Mouse (Mus musculus) megakaryocyte progenitor cell, adult 5-6 weeks (primary cell): ENCODE results near the gene C4b. TPM values are rescaled to one million over a fixed set of nuclear protein-coding genes. Genes with fewer than 3 reads are reported as not detected.
"Not testable (repeated sequence)": the region's sequence is repeated elsewhere in the genome, so short reads cannot be mapped to it uniquely, and the experiment has no call there.

ENCODE experiments used
- ATAC-seq: replicated peaks from 2 replicates; pipeline ENCODE4 v1.8.0; 2016; ENCODE audit warnings: mild to moderate bottlenecking, moderate TSS enrichment, inconsistent platforms; ENCODE audit not compliant: poor library complexity
- total RNA-seq, 2 experiments: library from RNA; stranded (forward) in 1 of 2; stranded (reverse) in 1 of 2; fragments of 157-497, 149-512 nt in 1 of 2; fragments of 200-1000 nt in 1 of 2; gene quantifications; 2 replicates each; pipeline versions ENCODE4 v1.2.3 to v1.2.4; 2015 to 2017

The C4b gene
- total RNA-seq, 2 experiments from 2014 or later = 0.12 to 0.27 TPM

DNA sequence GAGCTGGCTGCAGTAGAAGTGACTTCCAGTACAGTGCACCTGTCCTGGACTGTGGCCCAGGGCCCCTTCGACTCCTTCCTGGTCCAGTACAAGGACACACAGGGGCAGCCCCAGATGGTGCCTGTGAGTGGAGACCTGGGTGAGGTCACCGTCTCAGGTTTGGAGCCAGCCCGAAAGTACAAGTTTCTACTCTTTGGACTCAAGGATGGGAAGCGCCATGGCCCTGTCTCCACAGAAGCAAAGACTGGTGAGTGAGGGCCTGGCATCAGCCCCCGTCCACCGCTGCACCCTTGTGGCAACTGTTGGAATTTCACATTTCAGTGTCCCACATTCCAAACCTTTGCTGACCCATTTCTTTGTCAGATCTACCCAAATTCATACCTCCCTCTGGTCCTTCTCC lies 30.7 kb downstream of the C4b start:
- peak; percentile 80 for ATAC-seq

DNA sequence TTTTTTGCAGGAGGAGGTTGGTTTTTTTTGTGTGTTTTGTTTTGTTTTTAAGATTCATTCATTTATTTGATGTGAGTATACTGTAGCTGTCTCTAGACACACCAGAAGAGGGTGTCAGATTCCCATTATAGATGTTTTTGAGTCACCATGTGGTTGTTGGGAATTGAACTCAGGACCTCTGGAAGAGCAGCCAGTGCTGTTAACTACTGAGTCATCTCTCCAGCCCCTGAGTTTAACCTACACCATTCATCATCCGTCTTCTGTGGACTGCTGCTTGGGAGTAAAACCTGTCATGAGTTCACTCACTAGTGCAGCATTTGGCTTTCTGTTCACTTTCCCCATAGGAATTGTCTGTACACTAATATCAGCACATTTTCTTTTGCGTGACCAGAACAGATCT lies 37.2 kb downstream of the C4b start:
- not testable (repeated sequence) for ATAC-seq

DNA sequence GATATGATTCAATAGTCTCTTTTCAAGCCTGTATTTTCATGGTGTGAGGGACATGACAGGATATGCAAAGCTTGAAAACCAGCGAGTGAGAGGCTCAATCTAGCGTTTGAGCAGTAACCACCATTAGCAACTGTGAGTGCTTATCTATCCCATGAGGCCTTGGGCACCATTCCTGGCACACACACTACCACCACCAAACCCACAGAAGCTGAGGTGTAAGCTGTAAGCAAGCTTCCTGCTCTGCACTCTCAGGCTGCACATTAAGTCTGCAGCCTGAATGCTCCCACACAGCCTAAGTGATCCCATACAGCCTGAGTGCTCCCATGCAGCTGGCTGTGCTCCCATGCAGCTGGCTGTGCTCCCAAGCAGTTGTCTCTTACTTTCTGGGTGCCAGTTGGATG lies 43.0 kb downstream of the C4b start:
- 0 out of 2 replicates have a peak, but pooled peaks have one; percentile 26 for ATAC-seq

DNA sequence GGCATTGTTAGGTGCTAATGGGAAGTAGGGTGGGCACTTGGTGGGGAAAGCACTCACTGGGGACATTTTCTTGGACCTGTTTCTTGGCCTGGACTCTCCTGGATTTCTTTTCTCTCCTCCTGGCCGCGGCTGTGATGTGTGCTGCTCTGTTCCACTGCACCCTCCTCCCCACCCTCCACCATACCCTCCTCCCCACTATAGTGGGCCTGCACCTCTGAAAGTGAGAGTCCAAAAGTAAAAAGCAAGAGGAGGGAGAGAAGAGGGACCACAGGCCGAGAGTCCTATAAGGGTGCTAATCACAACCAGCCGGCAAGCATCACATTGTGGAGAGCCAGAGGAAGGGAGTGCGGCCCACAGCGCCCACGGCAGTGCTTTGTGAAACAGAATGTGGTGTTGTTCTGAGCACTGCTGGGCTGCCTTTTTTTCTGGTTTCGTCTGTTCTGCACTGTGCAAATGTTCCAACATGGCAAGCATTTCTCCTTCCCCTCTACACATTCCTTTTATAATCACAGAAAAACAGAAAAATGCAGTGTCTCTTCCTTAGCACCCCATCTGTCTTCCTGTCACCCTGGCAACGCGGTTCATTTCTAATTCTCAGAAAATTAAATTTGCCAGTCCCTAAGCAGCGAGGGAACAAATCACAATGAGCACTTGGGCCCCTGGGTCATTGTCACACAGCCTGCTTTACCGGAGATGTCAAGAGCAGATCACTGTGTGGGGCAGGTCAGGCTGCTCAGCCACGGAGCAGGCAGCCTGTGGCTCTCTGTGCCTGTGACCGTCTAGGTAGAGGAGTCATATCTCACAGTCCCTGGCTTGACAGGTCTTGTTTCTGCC lies 43.9 kb downstream of the C4b start:
- no peak for ATAC-seq

DNA sequence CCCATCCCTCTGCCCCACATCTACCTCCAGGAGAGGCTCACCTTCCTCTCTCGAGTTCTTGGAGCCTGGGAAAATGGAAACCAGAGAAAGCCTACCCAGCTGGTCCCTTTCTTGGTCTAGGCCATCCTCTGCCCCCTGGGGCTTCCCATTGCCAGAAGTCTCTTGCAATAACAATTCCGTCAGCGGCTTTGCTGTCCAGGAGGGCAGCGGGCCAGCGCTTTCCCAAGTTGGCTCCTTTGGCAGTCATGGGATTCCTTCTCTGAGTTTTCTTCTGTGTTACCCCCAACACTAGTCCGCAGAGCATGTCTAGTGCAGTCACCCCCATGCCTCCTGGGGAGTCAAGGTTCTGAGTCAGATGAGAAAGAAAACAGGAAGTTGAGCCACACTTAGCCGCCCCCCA lies 50.8 kb downstream of the C4b start:
- ATAC-seq = no peak

DNA sequence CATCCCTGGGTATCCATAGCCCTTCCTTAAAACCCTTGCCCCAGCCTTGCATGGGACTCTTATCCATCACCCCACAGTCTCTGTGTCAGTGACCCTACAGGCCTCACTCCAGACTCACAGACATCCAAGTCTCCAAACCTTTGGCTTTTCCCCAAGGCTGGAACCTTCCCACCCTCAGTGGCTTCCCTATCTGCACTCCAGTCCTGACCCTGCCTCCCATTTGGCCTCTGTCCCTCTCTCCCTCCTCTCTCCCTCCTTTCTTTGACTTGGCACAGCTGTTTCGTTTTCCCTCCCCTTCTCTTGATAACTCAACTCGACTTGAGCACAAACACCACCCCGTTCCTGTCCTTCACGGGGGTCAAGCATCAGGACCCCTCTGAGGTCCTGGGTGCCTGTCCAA lies 53.2 kb downstream of the C4b start:
- ATAC-seq = no peak

DNA sequence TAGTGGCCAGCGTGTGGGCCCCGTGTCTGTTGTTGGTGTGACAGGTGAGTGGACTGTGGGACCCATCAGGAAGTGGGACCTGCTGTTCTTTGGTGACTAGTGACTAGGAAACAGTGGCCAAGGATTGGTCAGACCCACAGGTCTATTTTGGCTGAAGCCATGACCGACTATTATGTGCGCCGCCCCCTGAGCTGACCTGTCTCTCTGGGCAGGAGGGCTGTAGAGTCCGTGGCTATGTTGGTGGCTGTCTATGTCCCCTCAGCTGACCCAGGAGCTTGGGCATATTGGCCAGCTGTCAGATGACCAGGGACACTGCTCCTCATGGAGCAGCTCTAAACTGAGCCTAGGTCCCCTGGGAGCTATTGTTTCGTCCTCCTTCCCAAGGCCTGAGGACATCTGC lies 54.8 kb downstream of the C4b start:
- no peak for ATAC-seq

DNA sequence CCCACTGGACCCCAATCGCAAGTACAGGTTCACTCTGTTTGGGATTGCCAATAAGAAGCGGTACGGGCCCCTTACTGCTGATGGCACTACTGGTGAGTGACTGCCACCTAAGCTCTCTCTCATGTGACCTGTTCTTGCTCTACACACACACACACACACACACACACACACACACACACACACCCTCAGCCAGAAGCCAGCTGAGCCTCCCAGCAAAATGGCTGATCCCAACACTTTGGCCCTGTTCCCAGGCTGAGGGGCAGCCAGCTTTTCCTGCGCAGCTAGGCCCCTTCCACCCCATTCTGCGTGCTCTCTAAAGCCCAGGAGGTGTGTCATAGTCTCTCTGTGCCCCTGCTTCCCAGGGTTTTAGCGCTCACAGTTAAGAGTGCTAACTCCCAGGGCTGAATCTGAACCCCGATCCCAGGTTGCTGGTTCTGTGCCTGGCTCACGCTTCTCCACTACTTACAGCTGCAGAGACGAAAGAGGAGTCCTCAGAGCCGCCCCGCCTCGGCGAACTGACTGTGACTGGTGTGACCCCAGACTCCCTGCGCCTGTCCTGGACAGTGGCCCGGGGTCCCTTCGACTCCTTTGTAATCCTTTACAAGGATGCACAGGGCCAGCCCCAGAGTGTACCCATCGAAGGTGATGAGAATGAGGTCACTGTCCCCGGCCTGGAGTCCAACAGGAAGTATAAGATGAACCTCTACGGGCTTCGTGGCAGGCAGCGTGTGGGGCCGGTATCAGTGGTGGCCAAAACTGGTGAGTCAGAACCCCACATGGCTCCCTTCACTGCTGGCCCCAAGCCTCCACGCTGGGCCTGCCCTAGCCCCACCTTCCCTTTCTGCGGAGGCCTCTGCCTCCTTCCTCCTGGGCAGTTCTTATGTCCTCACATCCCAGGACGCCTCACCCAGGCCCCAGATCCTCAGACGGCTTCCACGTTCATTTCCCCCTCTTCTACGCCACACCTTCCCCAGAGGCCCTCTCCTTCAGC lies 58.3 kb downstream of the C4b start:
- peak; percentile 52 for ATAC-seq

DNA sequence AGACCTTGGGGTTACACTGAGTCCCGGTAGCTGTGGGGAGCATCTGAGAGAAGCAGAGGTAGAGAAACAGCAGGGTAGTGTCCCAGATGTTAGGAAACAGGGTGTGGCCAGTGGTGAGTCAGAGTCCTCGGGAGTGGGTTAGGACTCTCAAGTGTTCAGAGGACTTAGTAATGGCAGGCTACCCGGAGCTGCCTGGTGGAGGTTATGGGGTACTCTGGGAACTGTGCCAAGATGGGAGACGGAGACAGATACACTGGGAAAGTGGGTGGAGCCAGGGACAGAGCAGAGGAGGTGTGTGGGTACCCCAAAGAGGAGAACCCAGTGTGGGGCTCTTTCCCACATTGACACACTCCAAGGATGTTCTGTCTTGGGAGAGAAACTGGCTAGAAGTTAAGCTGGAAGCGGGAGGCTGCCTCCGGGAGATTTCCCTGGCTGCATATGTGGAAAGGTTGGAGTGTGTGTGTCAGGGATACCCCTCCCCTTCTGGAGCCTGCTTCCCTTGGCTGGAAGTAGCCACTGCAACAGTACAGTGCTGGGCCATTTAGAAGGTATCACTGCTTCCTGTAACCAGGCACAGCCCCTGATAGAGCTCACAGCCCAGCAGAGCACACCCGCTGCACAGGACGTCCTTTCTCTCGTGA lies 59.3 kb downstream of the C4b start:
- ATAC-seq = no peak

DNA sequence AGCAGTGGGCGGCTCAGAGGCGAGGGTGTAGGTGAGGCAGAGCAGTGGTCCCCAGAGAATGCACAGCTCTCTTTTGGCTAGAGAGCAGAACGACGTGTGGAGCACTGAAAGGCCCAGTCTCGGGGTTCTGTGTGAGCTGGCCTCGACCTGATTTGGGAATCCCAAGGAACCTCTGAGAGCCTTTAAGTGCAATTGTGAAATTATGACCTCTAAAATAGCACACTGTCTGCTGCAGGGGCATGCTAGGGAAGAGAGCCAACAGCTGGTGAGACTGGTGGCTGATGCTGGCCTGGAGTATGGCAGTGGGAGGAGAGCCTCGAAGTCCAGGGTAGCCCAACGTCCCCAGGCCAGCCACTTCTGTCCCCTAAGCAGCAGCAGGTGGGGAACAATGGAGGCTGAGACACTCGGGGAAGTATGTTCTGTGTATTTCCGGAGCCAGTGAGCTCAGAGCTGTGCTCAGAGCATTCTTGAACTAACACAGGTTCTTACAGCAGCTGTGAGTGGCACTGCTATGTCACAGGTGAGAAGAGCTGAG lies 59.9 kb downstream of the C4b start:
- no peak for ATAC-seq

DNA sequence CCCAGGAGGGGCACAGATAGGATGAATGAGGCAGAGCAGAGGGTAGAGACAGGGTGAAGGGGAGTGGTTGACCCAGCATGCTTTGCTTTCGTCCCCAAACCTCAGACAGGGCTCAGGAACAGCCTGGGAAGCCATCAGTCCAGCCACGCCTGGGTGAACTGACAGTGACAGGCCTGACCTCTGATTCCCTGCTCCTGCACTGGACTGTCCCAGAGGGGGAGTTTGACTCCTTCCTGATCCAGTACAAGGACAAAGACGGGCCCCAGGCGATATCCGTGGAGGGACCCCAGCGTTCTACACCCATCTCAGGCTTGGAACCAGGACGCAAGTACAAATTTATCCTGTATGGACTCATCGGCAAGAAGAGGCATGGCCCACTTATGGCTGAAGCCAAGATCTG lies 60.5 kb downstream of the C4b start:
- no peak for ATAC-seq

DNA sequence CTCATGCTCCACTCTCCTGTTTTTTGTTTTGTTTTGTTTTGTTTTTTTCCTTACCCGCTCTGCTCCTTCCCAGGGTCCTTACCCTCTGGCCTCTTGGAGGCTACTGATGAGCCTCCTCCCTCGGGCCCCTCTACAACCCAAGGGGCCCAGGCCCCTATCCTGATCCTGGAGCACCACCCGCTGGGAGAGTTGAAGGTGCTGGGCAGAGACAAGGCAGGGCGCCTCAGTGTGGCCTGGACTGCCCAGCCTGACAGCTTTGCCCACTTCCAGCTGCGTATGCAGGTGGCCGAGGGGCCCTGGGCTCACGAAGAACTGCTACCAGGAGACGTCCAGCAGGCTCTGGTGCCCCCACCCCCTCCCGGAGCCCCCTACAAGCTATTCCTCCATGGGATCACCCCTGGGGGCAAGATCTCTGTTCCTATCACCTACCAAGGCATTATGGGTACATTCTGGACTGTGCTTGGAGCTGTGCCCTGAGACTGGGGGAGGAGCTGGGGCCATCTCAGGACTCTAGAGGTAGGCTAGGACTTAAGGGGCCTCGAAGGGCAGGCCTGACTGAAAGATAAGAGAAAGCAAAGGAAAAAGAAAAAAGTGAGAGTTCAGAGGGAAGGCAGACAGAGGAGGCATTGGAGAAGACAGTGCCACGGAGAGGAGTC lies 61.7 kb downstream of the C4b start:
- no peak for ATAC-seq

DNA sequence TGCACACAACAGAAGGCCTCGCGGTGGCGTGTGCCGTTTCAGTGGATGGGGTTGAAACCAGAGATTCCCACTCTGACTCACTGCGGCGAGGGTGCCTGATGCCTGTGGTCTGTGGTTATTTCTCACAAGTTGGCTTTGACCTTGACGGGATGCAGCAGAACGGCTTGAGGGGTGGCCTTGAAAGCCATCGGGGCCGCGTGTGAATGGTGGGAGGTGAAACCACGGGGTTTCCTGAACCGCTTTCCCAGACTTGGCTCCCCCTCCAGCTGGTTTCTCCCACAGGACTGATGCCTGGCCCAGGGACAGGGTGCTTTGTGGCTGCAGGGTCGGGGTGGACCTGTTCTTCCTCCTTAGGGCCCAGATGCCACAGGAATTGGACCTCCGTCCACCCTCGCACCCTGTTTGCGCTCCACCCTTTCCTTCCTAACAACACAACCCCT lies 62.5 kb downstream of the C4b start:
- peak; percentile 64 for ATAC-seq

DNA sequence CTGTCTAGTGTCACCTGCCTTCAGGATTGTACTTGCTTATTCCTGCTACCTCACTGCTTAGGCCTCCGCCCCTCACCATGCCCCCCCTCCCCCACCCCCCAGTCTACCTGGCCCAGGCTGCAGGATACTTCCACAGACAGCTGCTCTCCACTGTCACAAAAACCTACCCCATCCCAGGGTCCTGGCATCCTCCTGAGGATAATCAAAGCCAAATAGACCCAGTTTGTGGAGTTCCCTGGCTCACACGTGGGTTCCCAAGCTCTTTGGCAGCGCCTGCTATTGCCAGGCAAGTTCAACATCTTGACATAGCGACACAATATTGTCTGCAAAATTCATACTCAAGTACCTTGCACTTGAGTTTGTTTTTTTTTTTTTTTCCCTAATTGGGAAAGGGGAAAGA lies 63.1 kb downstream of the C4b start:
- no peak for ATAC-seq

DNA sequence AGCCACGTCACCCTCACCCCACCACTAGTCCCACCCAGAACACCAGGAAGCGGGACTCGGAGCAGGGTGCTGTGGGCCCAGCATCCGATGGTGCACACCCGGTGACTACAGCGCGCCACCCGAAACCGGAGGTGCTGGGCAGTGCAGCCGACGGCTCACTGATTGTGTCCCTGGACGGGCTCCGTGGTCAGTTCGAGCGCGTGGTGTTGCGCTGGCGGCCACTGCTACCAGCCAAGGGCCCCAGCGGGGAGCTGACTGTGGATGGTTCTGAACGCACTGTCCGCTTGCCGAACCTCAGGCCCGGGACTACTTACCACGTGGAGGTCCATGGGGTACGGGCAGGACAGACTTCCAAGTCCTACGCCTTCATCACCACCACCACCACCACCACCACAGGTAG lies 63.5 kb downstream of the C4b start:
- no peak for ATAC-seq

Other genes starting within 250 kb of the C4b start
- not detected in 2 replicates for gene Btnl6, start 226.5 kb downstream of the C4b start, total RNA-seq (2015)
- not detected in 2 replicates for gene Btnl6, start 226.5 kb downstream of the C4b start, total RNA-seq (2017)
- 0.17 and 0.39 TPM in 2 replicates for gene Notch4, start 179.6 kb downstream of the C4b start, total RNA-seq (2015)
- under 0.01 and 0.14 TPM in 2 replicates for gene Notch4, start 179.6 kb downstream of the C4b start, total RNA-seq (2017)
- gene Gpsm3, start 154.1 kb downstream of the C4b start, total RNA-seq (2015) = 63.4 and 69.0 TPM in 2 replicates
- gene Gpsm3, start 154.1 kb downstream of the C4b start, total RNA-seq (2017) = 14.5 and 20.2 TPM in 2 replicates
- 17.0 and 20.6 TPM in 2 replicates for gene Pbx2, start 152.6 kb downstream of the C4b start, total RNA-seq (2015)
- gene Pbx2, start 152.6 kb downstream of the C4b start, total RNA-seq (2017) = 24.9 and 26.7 TPM in 2 replicates
- 1.5 and 2.6 TPM in 2 replicates for gene Ager, start 146.0 kb downstream of the C4b start, total RNA-seq (2015)
- 0.24 and 3.0 TPM in 2 replicates for gene Ager, start 146.0 kb downstream of the C4b start, total RNA-seq (2017)
- gene Rnf5, start 140.2 kb downstream of the C4b start, total RNA-seq (2015) = 50.6 and 51.6 TPM in 2 replicates
- gene Rnf5, start 140.2 kb downstream of the C4b start, total RNA-seq (2017) = 17.7 and 18.5 TPM in 2 replicates
- gene Agpat1, start 139.6 kb downstream of the C4b start, total RNA-seq (2015) = 25.7 and 33.6 TPM in 2 replicates
- gene Agpat1, start 139.6 kb downstream of the C4b start, total RNA-seq (2017) = 20.2 and 24.9 TPM in 2 replicates
- 0.47 and 1.1 TPM in 2 replicates for gene Egfl8, start 127.9 kb downstream of the C4b start, total RNA-seq (2015)
- 0.92 and 2.2 TPM in 2 replicates for gene Egfl8, start 127.9 kb downstream of the C4b start, total RNA-seq (2017)
- gene Ppt2, start 115.4 kb downstream of the C4b start, total RNA-seq (2015) = 26.5 and 33.5 TPM in 2 replicates
- 15.3 and 19.7 TPM in 2 replicates for gene Ppt2, start 115.4 kb downstream of the C4b start, total RNA-seq (2017)
- gene Prrt1, start 114.3 kb downstream of the C4b start, total RNA-seq (2015) = 0.17 and 0.34 TPM in 2 replicates
- gene Prrt1, start 114.3 kb downstream of the C4b start, total RNA-seq (2017) = not detected in 2 replicates
- 3.8 and 4.1 TPM in 2 replicates for gene Fkbpl, start 99.1 kb downstream of the C4b start, total RNA-seq (2015)
- gene Fkbpl, start 99.1 kb downstream of the C4b start, total RNA-seq (2017) = 17.7 and 40.0 TPM in 2 replicates
- 25.5 and 27.8 TPM in 2 replicates for gene Atf6b, start 96.7 kb downstream of the C4b start, total RNA-seq (2015)
- 24.3 and 30.2 TPM in 2 replicates for gene Atf6b, start 96.7 kb downstream of the C4b start, total RNA-seq (2017)
- not detected in 2 replicates for gene Tnxb, start 73.3 kb downstream of the C4b start, total RNA-seq (2015)
- not detected in 2 replicates for gene Tnxb, start 73.3 kb downstream of the C4b start, total RNA-seq (2017)
- gene Cyp21a1, start 60.7 kb upstream of the C4b start, total RNA-seq (2015) = not detected in 2 replicates
- gene Cyp21a1, start 60.7 kb upstream of the C4b start, total RNA-seq (2017) = not detected in 2 replicates
- 19.6 and 27.3 TPM in 2 replicates for gene Stk19, start 93.1 kb upstream of the C4b start, total RNA-seq (2015)
- 17.0 and 31.8 TPM in 2 replicates for gene Stk19, start 93.1 kb upstream of the C4b start, total RNA-seq (2017)
- 20.2 and 33.2 TPM in 2 replicates for gene Dxo, start 93.1 kb upstream of the C4b start, total RNA-seq (2015)
- gene Dxo, start 93.1 kb upstream of the C4b start, total RNA-seq (2017) = 18.8 and 28.9 TPM in 2 replicates
- 10.2 and 12.8 TPM in 2 replicates for gene Skiv2l, start 106.3 kb upstream of the C4b start, total RNA-seq (2015)
- gene Skiv2l, start 106.3 kb upstream of the C4b start, total RNA-seq (2017) = 31.2 and 35.7 TPM in 2 replicates
- 65.8 and 70.7 TPM in 2 replicates for gene Nelfe, start 106.5 kb upstream of the C4b start, total RNA-seq (2015)
- gene Nelfe, start 106.5 kb upstream of the C4b start, total RNA-seq (2017) = 39.9 and 40.8 TPM in 2 replicates
- gene Cfb, start 118.6 kb upstream of the C4b start, total RNA-seq (2015) = not detected in 2 replicates
- gene Cfb, start 118.6 kb upstream of the C4b start, total RNA-seq (2017) = not detected in 2 replicates
- 7.7 and 9.9 TPM in 2 replicates for gene Zbtb12, start 135.6 kb upstream of the C4b start, total RNA-seq (2015)
- 13.6 and 15.1 TPM in 2 replicates for gene Zbtb12, start 135.6 kb upstream of the C4b start, total RNA-seq (2017)
- gene Gm20547, start 138.2 kb upstream of the C4b start, total RNA-seq (2015) = not detected in 2 replicates
- gene Gm20547, start 138.2 kb upstream of the C4b start, total RNA-seq (2017) = not detected in 2 replicates
- 5.1 and 7.8 TPM in 2 replicates for gene C2, start 154.4 kb upstream of the C4b start, total RNA-seq (2015)
- 1.6 and 1.9 TPM in 2 replicates for gene C2, start 154.4 kb upstream of the C4b start, total RNA-seq (2017)
- 72.4 and 73.5 TPM in 2 replicates for gene Ehmt2, start 154.6 kb upstream of the C4b start, total RNA-seq (2015)
- 107 and 108 TPM in 2 replicates for gene Ehmt2, start 154.6 kb upstream of the C4b start, total RNA-seq (2017)
- gene Slc44a4, start 170.6 kb upstream of the C4b start, total RNA-seq (2015) = 0.81 and 1.8 TPM in 2 replicates
- 0.61 and 0.75 TPM in 2 replicates for gene Slc44a4, start 170.6 kb upstream of the C4b start, total RNA-seq (2017)
- 21.6 and 24.5 TPM in 2 replicates for gene Neu1, start 187.4 kb upstream of the C4b start, total RNA-seq (2015)
- 28.4 and 29.8 TPM in 2 replicates for gene Neu1, start 187.4 kb upstream of the C4b start, total RNA-seq (2017)
- gene Hspa1b, start 215.4 kb upstream of the C4b start, total RNA-seq (2015) = 19.3 and 27.4 TPM in 2 replicates
- gene Hspa1b, start 215.4 kb upstream of the C4b start, total RNA-seq (2017) = 22.7 and 24.4 TPM in 2 replicates
- not detected in 2 replicates for gene Gm20481, start 226.0 kb upstream of the C4b start, total RNA-seq (2015)
- not detected in 2 replicates for gene Gm20481, start 226.0 kb upstream of the C4b start, total RNA-seq (2017)
- 8.4 and 14.5 TPM in 2 replicates for gene Hspa1a, start 228.3 kb upstream of the C4b start, total RNA-seq (2015)
- 20.8 and 29.4 TPM in 2 replicates for gene Hspa1a, start 228.3 kb upstream of the C4b start, total RNA-seq (2017)
- gene Hspa1l, start 228.8 kb upstream of the C4b start, total RNA-seq (2015) = not detected in 2 replicates
- not detected in 2 replicates for gene Hspa1l, start 228.8 kb upstream of the C4b start, total RNA-seq (2017)
- gene Lsm2, start 238.0 kb upstream of the C4b start, total RNA-seq (2015) = 187 and 253 TPM in 2 replicates
- gene Lsm2, start 238.0 kb upstream of the C4b start, total RNA-seq (2017) = 71.7 and 78.0 TPM in 2 replicates